ENCODE assay signal across 24 mouse cellular contexts in the genomic region with DNA sequence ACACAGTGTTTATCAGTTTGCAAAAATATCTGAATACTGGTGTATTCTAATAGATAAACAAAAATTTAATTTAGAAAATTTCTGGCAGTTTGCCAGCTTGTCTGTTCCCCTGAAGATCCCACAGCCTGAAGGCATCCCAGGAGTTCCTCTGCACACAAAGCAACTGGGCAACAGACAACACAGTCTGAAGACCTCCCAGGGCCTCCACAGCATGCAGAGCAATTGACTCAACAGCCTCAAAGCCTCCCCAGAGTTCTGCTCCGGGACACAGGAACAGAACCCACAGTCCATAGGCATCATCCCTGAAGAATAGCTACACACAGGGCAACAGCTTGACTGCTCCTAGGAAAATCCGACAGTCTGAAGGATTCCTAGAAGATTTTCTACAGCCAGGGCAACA. TPM values are rescaled to one million over a fixed set of nuclear protein-coding genes. Genes with fewer than 3 reads are reported as not detected.
DNase-seq lines count a peak whose midpoint lies in the region; ATAC-seq and TF ChIP-seq lines count a peak whose summit lies in the region.
"Had no signal": no experiment of that assay in that cellular context is flagged by ENCODE, and none has a peak within 500 bp of the region (broad histone marks: within the 10 kb centered on the region; RNA-seq: fewer than 3 reads in every experiment).

No protein-coding gene starts in this region.

- no peak overlapping the region for H3K4me2 ChIP-seq in embryonic facial prominence, embryonic 14.5 days (ENCODE audit: low read depth, low read length)
- no peak overlapping the region for H3K4me2 ChIP-seq in hindbrain, embryonic 14.5 days (replicated peaks)
- no peak overlapping the region for H3K4me2 ChIP-seq in midbrain, postnatal 0 days (ENCODE audit: low read depth, low read length, poor library complexity, severe bottlenecking)
- H3K4me2 ChIP-seq: forebrain, embryonic 12.5 days had no signal

- no peak overlapping the region for H3K27ac ChIP-seq in embryonic facial prominence, embryonic 14.5 days (replicated peaks; ENCODE audit: low read depth, low read length)
- no peak overlapping the region for H3K27ac ChIP-seq in embryonic facial prominence, embryonic 10.5 days (replicated peaks)
- no peak overlapping the region for H3K27ac ChIP-seq in hindbrain, embryonic 14.5 days
- H3K27ac ChIP-seq in hindbrain, embryonic 10.5 days, result no peak overlapping the region
- H3K27ac ChIP-seq in midbrain, postnatal 0 days (ENCODE audit: low read depth, low read length), result no peak overlapping the region
- no peak overlapping the region for H3K27ac ChIP-seq in midbrain, embryonic 10.5 days (replicated peaks)
- H3K27ac ChIP-seq: forebrain, embryonic 12.5 days; gastrocnemius, adult 2 months had no signal

- ATAC-seq in embryonic facial prominence, embryonic 14.5 days (ENCODE audit: low read depth), result no peak
- peak; percentile 75; the same call in 1 of the 2 replicates for ATAC-seq in hindbrain, embryonic 14.5 days (ENCODE audit: low FRiP score)
- peak; percentile 44; the same call in 1 of the 2 replicates for ATAC-seq in midbrain, postnatal 0 days (ENCODE audit: low FRiP score)
- ATAC-seq: CD4-positive, CD25-positive, alpha-beta regulatory T cell, adult 4 months; intestine, embryonic 16.5 days had no signal

- H3K9me3 ChIP-seq in embryonic facial prominence, embryonic 14.5 days (ENCODE audit: control insufficient read depth, low read length), result no peaks in the 10 kb centered on the region
- no peaks in the 10 kb centered on the region for H3K9me3 ChIP-seq in embryonic facial prominence, embryonic 10.5 days
- H3K9me3 ChIP-seq in hindbrain, embryonic 14.5 days (ENCODE audit: control insufficient read depth, low read length), result no peaks in the 10 kb centered on the region
- H3K9me3 ChIP-seq in hindbrain, embryonic 10.5 days, result no peaks in the 10 kb centered on the region
- H3K9me3 ChIP-seq in midbrain, postnatal 0 days (ENCODE audit: low read length), result no peaks in the 10 kb centered on the region
- H3K9me3 ChIP-seq in midbrain, embryonic 10.5 days (replicated peaks), result no peaks in the 10 kb centered on the region
- H3K9me3 ChIP-seq: forebrain, embryonic 12.5 days; G1E had no signal

- TF ChIP-seq CTCF in midbrain, postnatal 0 days (IDR thresholded peaks at IDR 0.05), result no peak

- DNase-seq in embryonic facial prominence, embryonic 14.5 days (ENCODE audit: low spot score), result peak; percentile 12
- DNase-seq in embryonic facial prominence, embryonic 10.5 days (ENCODE audit: low spot score), result no peak
- DNase-seq in hindbrain, embryonic 14.5 days (ENCODE audit: low spot score), result no peak
- DNase-seq in hindbrain, embryonic 10.5 days (ENCODE audit: low spot score), result no peak
- peak; percentile 10 for DNase-seq in midbrain, postnatal 0 days (ENCODE audit: low spot score)
- no peak for DNase-seq in midbrain, embryonic 10.5 days (ENCODE audit: low spot score)
- DNase-seq in embryo, embryonic 11 days, result no peak
- DNase-seq: adrenal gland, postnatal 10 days; B cell, adult 2 months; cerebellum, adult 18-20 months; cerebellum, adult 9-11 months; cerebellum, postnatal 36 days; forebrain, postnatal 0 days; gastrocnemius, adult 2 months; gastrocnemius, postnatal 25 days; heart, postnatal 10 days; heart, postnatal 4 days had no signal

- no peaks in the 10 kb centered on the region for H3K4me1 ChIP-seq in embryonic facial prominence, embryonic 14.5 days (ENCODE audit: control insufficient read depth, insufficient read depth, low read length)
- no peaks in the 10 kb centered on the region for H3K4me1 ChIP-seq in embryonic facial prominence, embryonic 10.5 days
- H3K4me1 ChIP-seq in hindbrain, embryonic 14.5 days (replicated peaks; ENCODE audit: control insufficient read depth, insufficient read depth, low read length), result no peaks in the 10 kb centered on the region
- H3K4me1 ChIP-seq in hindbrain, embryonic 10.5 days (replicated peaks), result no peaks in the 10 kb centered on the region
- no peaks in the 10 kb centered on the region for H3K4me1 ChIP-seq in midbrain, postnatal 0 days (ENCODE audit: insufficient read depth, low read length)
- H3K4me1 ChIP-seq in midbrain, embryonic 10.5 days, result no peaks in the 10 kb centered on the region
- H3K4me1 ChIP-seq: forebrain, embryonic 12.5 days had no signal

- no peak overlapping the region for H3K9ac ChIP-seq in embryonic facial prominence, embryonic 14.5 days (ENCODE audit: low read depth, low read length)
- H3K9ac ChIP-seq in hindbrain, embryonic 14.5 days, result no peak overlapping the region
- no peak overlapping the region for H3K9ac ChIP-seq in midbrain, postnatal 0 days (replicated peaks; ENCODE audit: low read length, poor library complexity, severe bottlenecking)
- H3K9ac ChIP-seq: forebrain, embryonic 12.5 days; forebrain, postnatal 0 days had no signal

- 46% methylated on average over 2 of the region's 2 CpGs for WGBS in embryonic facial prominence, embryonic 14.5 days
- WGBS in embryonic facial prominence, embryonic 10.5 days, result 55% methylated on average over 2 of the region's 2 CpGs
- WGBS in hindbrain, embryonic 14.5 days, result 34% methylated on average over 2 of the region's 2 CpGs
- WGBS in hindbrain, embryonic 10.5 days, result 46% methylated on average over 2 of the region's 2 CpGs
- 19% methylated on average over 2 of the region's 2 CpGs for WGBS in midbrain, postnatal 0 days
- WGBS in midbrain, embryonic 10.5 days, result 49% methylated on average over 2 of the region's 2 CpGs

- H3K4me3 ChIP-seq in embryonic facial prominence, embryonic 14.5 days (ENCODE audit: low read depth, low read length), result no peak overlapping the region
- H3K4me3 ChIP-seq in embryonic facial prominence, embryonic 10.5 days, result no peak overlapping the region
- H3K4me3 ChIP-seq in hindbrain, embryonic 14.5 days (replicated peaks; ENCODE audit: low read length), result no peak overlapping the region
- H3K4me3 ChIP-seq in hindbrain, embryonic 10.5 days, result no peak overlapping the region
- H3K4me3 ChIP-seq in midbrain, postnatal 0 days (ENCODE audit: low read depth, low read length), result no peak overlapping the region
- no peak overlapping the region for H3K4me3 ChIP-seq in midbrain, embryonic 10.5 days
- H3K4me3 ChIP-seq: forebrain, embryonic 12.5 days; gastrocnemius, adult 2 months had no signal

- H3K27me3 ChIP-seq in embryonic facial prominence, embryonic 14.5 days (replicated peaks; ENCODE audit: control insufficient read depth, insufficient read depth, low read length), result no peaks in the 10 kb centered on the region
- H3K27me3 ChIP-seq in embryonic facial prominence, embryonic 10.5 days (replicated peaks; ENCODE audit: low read depth, poor library complexity, severe bottlenecking), result no peaks in the 10 kb centered on the region
- H3K27me3 ChIP-seq in hindbrain, embryonic 14.5 days (ENCODE audit: control insufficient read depth, insufficient read depth, low read length), result no peaks in the 10 kb centered on the region
- H3K27me3 ChIP-seq in hindbrain, embryonic 10.5 days (ENCODE audit: insufficient read depth, poor library complexity, severe bottlenecking), result no peaks in the 10 kb centered on the region
- H3K27me3 ChIP-seq in midbrain, postnatal 0 days (ENCODE audit: insufficient read depth, low read length), result no peaks in the 10 kb centered on the region
- H3K27me3 ChIP-seq in midbrain, embryonic 10.5 days (ENCODE audit: low read depth, poor library complexity, severe bottlenecking), result no peaks in the 10 kb centered on the region
- H3K27me3 ChIP-seq: forebrain, embryonic 12.5 days had no signal

- no peaks in the 10 kb centered on the region for H3K36me3 ChIP-seq in embryonic facial prominence, embryonic 14.5 days (ENCODE audit: control insufficient read depth, insufficient read depth, low read length)
- H3K36me3 ChIP-seq in embryonic facial prominence, embryonic 10.5 days (replicated peaks), result no peaks in the 10 kb centered on the region
- H3K36me3 ChIP-seq in hindbrain, embryonic 14.5 days (replicated peaks; ENCODE audit: control insufficient read depth, insufficient read depth), result no peaks in the 10 kb centered on the region
- no peaks in the 10 kb centered on the region for H3K36me3 ChIP-seq in hindbrain, embryonic 10.5 days
- H3K36me3 ChIP-seq in midbrain, postnatal 0 days (ENCODE audit: insufficient read depth, low read length), result no peaks in the 10 kb centered on the region
- no peaks in the 10 kb centered on the region for H3K36me3 ChIP-seq in midbrain, embryonic 10.5 days
- H3K36me3 ChIP-seq: forebrain, embryonic 12.5 days; G1E had no signal

RNA-seq across cellular contexts. Expression of a gene that starts 59.3 kb away (rescaled TPM):
- not detected in 2 replicates for polyA plus RNA-seq in embryonic facial prominence, embryonic 14.5 days (2014; fragmentation: Nextera tagmentation; extraction: Ambion mirVana)
- not detected in 2 replicates for polyA plus RNA-seq in embryonic facial prominence, embryonic 10.5 days (2016; fragmentation: Nextera tagmentation; extraction: Ambion mirVana)
- not detected in 2 replicates for polyA plus RNA-seq in hindbrain, embryonic 14.5 days (2014; fragmentation: Nextera tagmentation; extraction: Ambion mirVana)
- polyA plus RNA-seq in hindbrain, embryonic 10.5 days (2016; fragmentation: Nextera tagmentation; extraction: Ambion mirVana), result not detected in 2 replicates
- total RNA-seq in midbrain, postnatal 0 days (2014; rRNA removed), result not detected in 2 replicates
- not detected in 2 replicates for polyA plus RNA-seq in midbrain, postnatal 0 days (2015; fragmentation: Nextera tagmentation; extraction: Ambion mirVana)
- polyA plus RNA-seq in midbrain, embryonic 10.5 days (2016; fragmentation: Nextera tagmentation; extraction: Ambion mirVana), result not detected in 2 replicates
- total RNA-seq: forebrain, postnatal 0 days; G1E; gastrocnemius, adult 2 months; gastrocnemius, postnatal 25 days; granulocyte monocyte progenitor cell, adult 5-6 weeks; heart, postnatal 10 days; heart, postnatal 4 days had no signal
- polyA plus RNA-seq: CD4-positive, CD25-positive, alpha-beta regulatory T cell, adult 4 months; embryonic facial prominence, embryonic 11.5 days; forebrain, embryonic 12.5 days; forebrain, postnatal 0 days; G1E; heart, embryonic 14.5 days; intestine, embryonic 16.5 days had no signal

Comparison
In these comparisons a context has a peak if more than half of its experiments do, and no peak if none do; other contexts are left out.
1. DNase-seq: peak in embryonic facial prominence, embryonic 14.5 days (single experiment) and midbrain, postnatal 0 days (single experiment); none in embryonic facial prominence, embryonic 10.5 days (single experiment), hindbrain, embryonic 14.5 days (single experiment), hindbrain, embryonic 10.5 days (single experiment), midbrain, embryonic 10.5 days (single experiment) and embryo, embryonic 11 days (single experiment).